Mouse (Mus musculus): Measurements from ENCODE around the gene Tmem151a. TPM values are rescaled to one million over a fixed set of nuclear protein-coding genes. Genes with fewer than 3 reads are reported as not detected.

The Tmem151a gene
- polyA plus RNA-seq, 1 experiment from 2014 or later: 6.4 TPM

GRCm38 (mm10) chr19:5113783-5114182 is 28.5 kb upstream of the Tmem151a start:
- 90% methylated on average over 7 of the region's 7 CpGs for WGBS
- Histone ChIP-seq H3K4me2 (replicated peaks; ENCODE audit: low read depth, low read length) (no peak overlapping the region), H3K27ac (ENCODE audit: low read length) (no peak overlapping the region), H3K27me3 (ENCODE audit: control insufficient read depth, insufficient read depth, low read length) (no peaks in the 10 kb centered on the region), H3K36me3 (ENCODE audit: control insufficient read depth, insufficient read depth, low read length) (peaks cover 28% of the 10 kb centered on the region), H3K9ac (replicated peaks; ENCODE audit: low read depth, low read length) (no peak overlapping the region), H3K9me3 (ENCODE audit: control insufficient read depth, low read depth, low read length) (no peaks in the 10 kb centered on the region), H3K4me1 (ENCODE audit: control insufficient read depth, insufficient read depth, low read length) (peaks cover 8% of the 10 kb centered on the region; the same call in 1 of the 2 replicates), H3K4me3 (ENCODE audit: low read depth, low read length) (no peak overlapping the region)
- ATAC-seq (ENCODE audit: insufficient number of reproducible peaks, insufficient read depth, low FRiP score, low read depth): no peak

- H3K4me2 ChIP-seq (replicated peaks; ENCODE audit: low read depth, low read length): no peak overlapping the region
- H3K9ac ChIP-seq (replicated peaks; ENCODE audit: low read depth, low read length): no peak overlapping the region
- H3K27me3 ChIP-seq (ENCODE audit: control insufficient read depth, insufficient read depth, low read length): no peaks in the 10 kb centered on the region
- 71% methylated on average over 19 of the region's 19 CpGs for WGBS
- H3K36me3 ChIP-seq (ENCODE audit: control insufficient read depth, insufficient read depth, low read length): peaks cover 30% of the 10 kb centered on the region
- no peaks in the 10 kb centered on the region for H3K9me3 ChIP-seq (ENCODE audit: control insufficient read depth, low read depth, low read length)
- ATAC-seq (ENCODE audit: insufficient number of reproducible peaks, insufficient read depth, low FRiP score, low read depth): no peak
- peaks cover 11% of the 10 kb centered on the region for H3K4me1 ChIP-seq (ENCODE audit: control insufficient read depth, insufficient read depth, low read length)
- no peak overlapping the region for H3K4me3 ChIP-seq (ENCODE audit: low read depth, low read length)
- H3K27ac ChIP-seq (ENCODE audit: low read length): no peak overlapping the region; the same call in 1 of the 2 replicates
These were observed 24.5 kb upstream of the Tmem151a start for GRCm38 (mm10) chr19:5109659-5110453.

- no peak overlapping the region for H3K4me2 ChIP-seq (replicated peaks; ENCODE audit: low read depth, low read length)
- no peak overlapping the region for H3K9ac ChIP-seq (replicated peaks; ENCODE audit: low read depth, low read length)
- no peaks in the 10 kb centered on the region for H3K27me3 ChIP-seq (ENCODE audit: control insufficient read depth, insufficient read depth, low read length)
- 59% methylated on average over 4 of the region's 4 CpGs for WGBS
- ATAC-seq (ENCODE audit: insufficient number of reproducible peaks, insufficient read depth, low FRiP score, low read depth): no peak
- no peak overlapping the region for H3K4me3 ChIP-seq (ENCODE audit: low read depth, low read length)
- peaks cover 38% of the 10 kb centered on the region for H3K36me3 ChIP-seq (ENCODE audit: control insufficient read depth, insufficient read depth, low read length)
- no peaks in the 10 kb centered on the region for H3K9me3 ChIP-seq (ENCODE audit: control insufficient read depth, low read depth, low read length)
- H3K4me1 ChIP-seq (ENCODE audit: control insufficient read depth, insufficient read depth, low read length): peaks cover 11% of the 10 kb centered on the region
- H3K27ac ChIP-seq (ENCODE audit: low read length): peak overlapping the region; percentile 30; the same call in 1 of the 2 replicates
These were observed 23.4 kb upstream of the Tmem151a start for GRCm38 (mm10) chr19:5108702-5109101.

- no peaks in the 10 kb centered on the region for H3K9me3 ChIP-seq (ENCODE audit: control insufficient read depth, low read depth, low read length)
- H3K9ac ChIP-seq (replicated peaks; ENCODE audit: low read depth, low read length): no peak overlapping the region
- H3K4me3 ChIP-seq (ENCODE audit: low read depth, low read length): no peak overlapping the region
- peak; percentile 29; the same call in 1 of the 2 replicates for ATAC-seq (ENCODE audit: insufficient number of reproducible peaks, insufficient read depth, low FRiP score, low read depth)
- H3K36me3 ChIP-seq (ENCODE audit: control insufficient read depth, insufficient read depth, low read length): peaks cover 40% of the 10 kb centered on the region
- no peaks in the 10 kb centered on the region for H3K27me3 ChIP-seq (ENCODE audit: control insufficient read depth, insufficient read depth, low read length)
- H3K4me2 ChIP-seq (replicated peaks; ENCODE audit: low read depth, low read length): no peak overlapping the region
- WGBS: 29% methylated on average over 5 of the region's 5 CpGs
- H3K27ac ChIP-seq (ENCODE audit: low read length): peak overlapping the region; percentile 27; the same call in 1 of the 2 replicates
- peaks cover 11% of the 10 kb centered on the region for H3K4me1 ChIP-seq (ENCODE audit: control insufficient read depth, insufficient read depth, low read length)
These were observed 22.9 kb upstream of the Tmem151a start for GRCm38 (mm10) chr19:5108271-5108575.

- Histone ChIP-seq H3K4me3 (ENCODE audit: low read depth, low read length) (no peak overlapping the region), H3K4me1 (ENCODE audit: control insufficient read depth, insufficient read depth, low read length) (peaks cover 11% of the 10 kb centered on the region), H3K9me3 (ENCODE audit: control insufficient read depth, low read depth, low read length) (no peaks in the 10 kb centered on the region), H3K4me2 (replicated peaks; ENCODE audit: low read depth, low read length) (no peak overlapping the region), H3K9ac (replicated peaks; ENCODE audit: low read depth, low read length) (no peak overlapping the region), H3K27me3 (ENCODE audit: control insufficient read depth, insufficient read depth, low read length) (no peaks in the 10 kb centered on the region), H3K36me3 (ENCODE audit: control insufficient read depth, insufficient read depth, low read length) (peaks cover 45% of the 10 kb centered on the region), H3K27ac (ENCODE audit: low read length) (no peak overlapping the region)
- no peak for ATAC-seq (ENCODE audit: insufficient number of reproducible peaks, insufficient read depth, low FRiP score, low read depth)
- WGBS: 68% methylated on average over 18 of the region's 18 CpGs
These were observed 22.4 kb upstream of the Tmem151a start for GRCm38 (mm10) chr19:5107556-5108270.

GRCm38 (mm10) chr19:5106731-5107191 is 21.4 kb upstream of the Tmem151a start, which contains the start of gene Rab1b:
Gene Rab1b (minus strand): TSS chr19:5107072.
- Histone ChIP-seq H3K4me3 (ENCODE audit: low read depth, low read length) (peak within 1 kb of the TSS; percentile 84), H3K36me3 (ENCODE audit: control insufficient read depth, insufficient read depth, low read length) (peaks cover 51% of the 10 kb centered on the region), H3K27me3 (ENCODE audit: control insufficient read depth, insufficient read depth, low read length) (no peaks in the 10 kb centered on the region), H3K4me2 (replicated peaks; ENCODE audit: low read depth, low read length) (peak within 1 kb of the TSS; percentile 98), H3K9ac (replicated peaks; ENCODE audit: low read depth, low read length) (peak within 1 kb of the TSS; percentile 81), H3K27ac (ENCODE audit: low read length) (peak within 1 kb of the TSS; percentile 94), H3K9me3 (ENCODE audit: control insufficient read depth, low read depth, low read length) (no peaks in the 10 kb centered on the region), H3K4me1 (ENCODE audit: control insufficient read depth, insufficient read depth, low read length) (peaks cover 11% of the 10 kb centered on the region)
- peak; percentile 92 for ATAC-seq (ENCODE audit: insufficient number of reproducible peaks, insufficient read depth, low FRiP score, low read depth)
- under 1% methylated on average over 45 of the region's 46 CpGs for WGBS

- Histone ChIP-seq H3K36me3 (ENCODE audit: control insufficient read depth, insufficient read depth, low read length) (peaks cover 58% of the 10 kb centered on the region), H3K9me3 (ENCODE audit: control insufficient read depth, low read depth, low read length) (no peaks in the 10 kb centered on the region), H3K4me3 (ENCODE audit: low read depth, low read length) (peak overlapping the region; percentile 84), H3K9ac (replicated peaks; ENCODE audit: low read depth, low read length) (peak overlapping the region; percentile 81), H3K27ac (ENCODE audit: low read length) (peak overlapping the region; percentile 94), H3K27me3 (ENCODE audit: control insufficient read depth, insufficient read depth, low read length) (no peaks in the 10 kb centered on the region), H3K4me2 (replicated peaks; ENCODE audit: low read depth, low read length) (peak overlapping the region; percentile 98), H3K4me1 (ENCODE audit: control insufficient read depth, insufficient read depth, low read length) (peaks cover 11% of the 10 kb centered on the region)
- WGBS: 9% methylated on average over 9 of the region's 9 CpGs
- no peak for ATAC-seq (ENCODE audit: insufficient number of reproducible peaks, insufficient read depth, low FRiP score, low read depth)
These were observed 20.7 kb upstream of the Tmem151a start for GRCm38 (mm10) chr19:5106074-5106473.

GRCm38 (mm10) chr19:5098363-5099143 is 13.2 kb upstream of the Tmem151a start, which contains the start of gene Cnih2:
Gene Cnih2 (minus strand): TSS chr19:5098521.
- no peaks in the 10 kb centered on the region for H3K9me3 ChIP-seq (ENCODE audit: control insufficient read depth, low read depth, low read length)
- H3K9ac ChIP-seq (replicated peaks; ENCODE audit: low read depth, low read length): peak within 1 kb of the TSS; percentile 77
- 3% methylated on average over 47 of the region's 48 CpGs for WGBS
- H3K27me3 ChIP-seq (ENCODE audit: control insufficient read depth, insufficient read depth, low read length): no peaks in the 10 kb centered on the region
- peak within 1 kb of the TSS; percentile 39 for H3K27ac ChIP-seq (ENCODE audit: low read length)
- peaks cover 46% of the 10 kb centered on the region for H3K36me3 ChIP-seq (ENCODE audit: control insufficient read depth, insufficient read depth, low read length)
- ATAC-seq (ENCODE audit: insufficient number of reproducible peaks, insufficient read depth, low FRiP score, low read depth): peak; percentile 81
- H3K4me3 ChIP-seq (ENCODE audit: low read depth, low read length): peak within 1 kb of the TSS; percentile 65
- peak within 1 kb of the TSS; percentile 98 for H3K4me2 ChIP-seq (replicated peaks; ENCODE audit: low read depth, low read length)
- H3K4me1 ChIP-seq (ENCODE audit: control insufficient read depth, insufficient read depth, low read length): peaks cover 27% of the 10 kb centered on the region

Measured in stomach, embryonic 14.5 days (tissue).